Mouse (Mus musculus) megakaryocyte, embryonic 14.5 days (primary cell): ENCODE measurements around the gene Nup107. TPM values are rescaled to one million over a fixed set of nuclear protein-coding genes. Genes with fewer than 3 reads are reported as not detected.

Experiments used
- H3K27me3 ChIP-seq: replicated peaks from 2 replicates; pipeline ENCODE3; 2012; ENCODE audit warnings: inconsistent platforms
- H3K36me3 ChIP-seq: replicated peaks from 2 replicates; pipeline ENCODE3; 2012; ENCODE audit warnings: low read length, inconsistent platforms, mixed read lengths
- H3K4me1 ChIP-seq: 2 replicates; pipeline ENCODE4 v1.6.1; 2012; ENCODE audit warnings: inconsistent platforms
- H3K4me3 ChIP-seq: replicated peaks from 2 replicates; pipeline ENCODE3; 2012; ENCODE audit warnings: moderate library complexity, mild to moderate bottlenecking, inconsistent platforms
- H3K9me3 ChIP-seq: 2 replicates; pipeline ENCODE4 v1.6.1; 2012; ENCODE audit warnings: inconsistent platforms
- FLI1 ChIP-seq: IDR thresholded peaks from 2 replicates; pipeline ENCODE4 v1.6.1; 2012; ENCODE audit warnings: low read length, inconsistent platforms, mixed read lengths
- GATA1 ChIP-seq: IDR thresholded peaks from 3 replicates; pipeline ENCODE4 v1.6.1; 2012; ENCODE audit warnings: mixed read lengths, low read length, inconsistent platforms, borderline replicate concordance
- polyA plus RNA-seq: library from polyadenylated mRNA; stranded (reverse); fragments of >175 nt; gene quantifications from 2 replicates; pipeline ENCODE4 v1.2.3, GENCODE M21; 2012; ENCODE audit warnings: low replicate concordance; ENCODE audit not compliant: insufficient read depth

Gene Nup107
- polyA plus RNA-seq, 1 experiment, result 10.8 TPM

DNA sequence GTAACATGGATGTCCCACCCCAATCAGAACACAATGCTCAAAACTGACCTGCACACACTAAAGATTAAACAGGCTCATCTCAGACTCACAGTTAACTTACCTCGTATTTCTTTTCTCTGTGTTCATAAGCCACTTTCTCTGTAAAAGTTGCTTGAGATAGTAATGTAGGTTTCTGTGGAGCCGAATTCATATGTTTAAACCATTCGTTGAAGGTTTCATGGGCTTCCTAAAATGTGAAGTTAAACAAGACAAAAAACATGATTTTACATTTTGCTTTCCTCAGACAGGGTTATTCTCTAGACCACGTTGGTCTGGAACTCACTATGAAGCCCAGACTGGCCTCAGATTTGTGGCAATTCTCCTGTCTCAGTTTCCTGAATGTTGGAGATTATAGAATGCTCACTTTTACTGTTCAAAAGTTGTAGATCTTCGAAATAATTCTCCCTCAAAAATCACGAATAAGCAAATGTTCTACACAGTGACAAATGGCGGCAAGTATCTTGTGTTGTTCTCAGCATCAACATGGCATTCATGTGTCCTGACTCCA is 34.6 kb downstream of the Nup107 start:
- H3K27me3 ChIP-seq, result no peaks in the 10 kb centered on the region
- no peak overlapping the region for H3K4me3 ChIP-seq
- peaks cover 16% of the 10 kb centered on the region for H3K4me1 ChIP-seq
- H3K9me3 ChIP-seq, result no peaks in the 10 kb centered on the region
- H3K36me3 ChIP-seq, result peaks cover 95% of the 10 kb centered on the region
- no peak for TF ChIP-seq GATA1
- no peak for TF ChIP-seq FLI1

DNA sequence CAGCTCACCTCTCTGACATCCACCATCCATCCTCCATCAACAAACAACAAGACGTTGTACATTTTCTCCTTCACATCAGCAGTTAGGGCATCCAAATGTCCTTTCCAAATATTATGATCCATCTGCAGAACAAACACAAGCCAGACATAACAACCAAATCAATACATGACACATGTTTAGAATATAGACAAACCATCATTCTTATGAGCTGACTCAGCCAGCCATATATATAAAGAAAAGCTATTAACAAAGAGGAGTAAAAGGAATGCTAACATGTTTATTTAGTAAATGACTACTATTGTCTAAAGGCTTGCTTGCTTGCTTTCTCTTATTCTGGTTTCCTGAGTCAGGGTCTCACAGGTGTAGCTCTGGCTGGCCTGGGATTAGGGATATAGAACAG is 35.2 kb downstream of the Nup107 start:
- peaks cover 95% of the 10 kb centered on the region for H3K36me3 ChIP-seq
- TF ChIP-seq GATA1 (no peak), FLI1 (no peak)
- H3K27me3 ChIP-seq, result no peaks in the 10 kb centered on the region
- no peak overlapping the region for H3K4me3 ChIP-seq
- H3K9me3 ChIP-seq, result no peaks in the 10 kb centered on the region
- H3K4me1 ChIP-seq, result peaks cover 16% of the 10 kb centered on the region

DNA sequence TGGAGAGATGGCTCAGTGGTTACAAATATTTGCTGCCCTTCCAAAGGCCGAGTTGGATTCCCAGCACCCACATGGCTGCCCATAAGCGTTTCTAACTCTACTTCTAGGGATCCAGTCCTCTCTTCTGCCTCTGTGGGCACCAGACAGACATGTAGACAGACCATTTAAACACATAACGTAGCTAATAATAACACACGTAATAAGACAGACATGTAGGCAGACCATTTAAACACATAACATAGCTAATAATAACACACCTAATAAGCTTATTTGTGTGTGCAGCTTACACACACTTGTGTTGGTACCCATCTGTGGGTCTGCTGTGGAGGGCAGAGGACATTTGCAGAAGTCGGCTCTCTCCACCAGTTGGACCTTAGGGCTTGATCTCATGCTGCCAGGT is 35.7 kb downstream of the Nup107 start:
- Histone ChIP-seq H3K4me3 (no peak overlapping the region), H3K27me3 (no peaks in the 10 kb centered on the region), H3K4me1 (peaks cover 16% of the 10 kb centered on the region), H3K36me3 (peaks cover 95% of the 10 kb centered on the region), H3K9me3 (no peaks in the 10 kb centered on the region)
- no peak for TF ChIP-seq FLI1
- TF ChIP-seq GATA1, result no peak

DNA sequence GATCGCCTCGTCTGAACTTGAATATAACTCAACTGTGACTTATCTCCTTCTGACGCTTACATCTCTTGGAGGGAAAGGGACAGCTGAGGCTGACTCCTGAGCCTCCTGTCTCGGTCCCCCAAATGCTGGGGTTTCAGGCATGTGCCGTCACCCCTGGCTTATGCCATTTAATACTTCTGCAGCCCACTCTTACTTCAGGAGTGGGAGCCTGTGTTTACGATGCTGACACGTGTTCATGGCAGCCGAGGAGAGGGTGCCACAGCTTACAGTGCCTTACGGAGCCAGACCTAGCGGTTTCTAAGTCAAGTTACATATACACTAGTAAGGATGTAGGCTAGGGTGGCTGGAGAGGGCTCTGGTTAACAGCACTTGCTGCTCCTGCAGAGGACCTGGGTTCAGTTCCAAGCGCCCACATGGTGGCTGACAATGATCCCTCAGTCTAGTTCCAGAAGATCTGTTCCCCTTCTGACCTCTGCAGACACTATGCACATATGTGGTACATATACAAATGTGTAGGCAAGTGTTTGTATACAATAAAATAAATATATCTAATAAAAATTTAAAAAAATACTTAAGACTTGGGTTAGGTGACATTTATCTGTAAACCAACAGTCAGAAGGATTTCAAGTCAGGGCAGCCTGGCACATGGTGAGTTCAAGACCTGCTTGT is 36.6 kb downstream of the Nup107 start:
- TF ChIP-seq FLI1 (no peak), GATA1 (no peak)
- Histone ChIP-seq H3K4me3 (peak overlapping the region; percentile 39), H3K9me3 (no peaks in the 10 kb centered on the region), H3K36me3 (peaks cover 95% of the 10 kb centered on the region), H3K27me3 (no peaks in the 10 kb centered on the region), H3K4me1 (peaks cover 16% of the 10 kb centered on the region)

DNA sequence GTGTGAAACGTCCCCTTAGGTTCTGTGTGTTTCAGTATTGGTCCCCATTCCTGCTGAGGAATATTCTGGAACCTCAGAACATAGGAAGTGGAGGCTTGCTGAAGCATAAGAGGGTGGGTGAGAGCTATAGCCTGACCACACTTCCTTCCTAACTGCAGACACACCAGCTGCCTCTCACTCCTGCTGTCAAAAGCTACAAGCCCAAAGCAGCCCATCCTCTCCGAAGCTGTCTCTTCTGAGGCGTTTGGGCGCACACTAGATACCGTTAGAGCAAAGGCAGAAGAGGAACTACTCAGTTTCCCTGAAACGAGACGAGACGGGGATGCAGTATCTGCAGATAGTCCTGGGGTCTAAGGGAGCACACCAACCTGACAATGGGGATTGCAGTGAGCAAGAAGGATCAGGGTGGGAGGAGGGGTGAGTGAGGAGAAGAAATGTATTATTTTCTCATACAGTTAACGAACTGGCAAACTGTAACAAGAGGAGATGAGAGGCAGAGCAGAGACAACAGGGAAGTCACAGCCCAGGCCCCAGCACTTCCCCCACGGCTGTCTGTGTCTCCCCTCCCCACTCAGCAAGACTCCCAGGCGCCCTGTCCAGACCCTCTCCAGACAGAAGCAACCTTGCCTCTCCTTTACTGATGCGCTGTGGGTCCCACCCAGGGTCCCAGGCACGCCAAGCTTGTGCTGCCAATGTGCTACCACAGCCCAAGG is 37.3 kb downstream of the Nup107 start:
- peaks cover 94% of the 10 kb centered on the region for H3K36me3 ChIP-seq

DNA sequence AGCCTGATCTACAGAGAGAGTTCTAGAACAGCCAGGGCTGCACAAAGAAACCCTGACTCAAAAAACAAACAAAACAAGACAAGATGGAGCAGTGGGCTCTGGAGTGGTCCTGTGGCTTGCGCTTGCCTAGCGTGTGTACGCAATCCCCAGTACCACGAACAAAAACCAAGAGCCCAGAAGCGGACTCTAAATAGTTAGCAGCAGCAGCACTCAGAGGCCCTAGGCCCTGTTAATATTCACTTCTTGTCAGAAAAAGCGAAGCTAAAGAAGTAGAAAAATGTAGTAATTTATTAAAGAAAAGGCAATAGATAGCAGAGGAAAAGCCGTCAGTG is 37.9 kb downstream of the Nup107 start:
- TF ChIP-seq GATA1 (no peak), FLI1 (no peak)
- Histone ChIP-seq H3K36me3 (peaks cover 93% of the 10 kb centered on the region), H3K4me1 (peaks cover 16% of the 10 kb centered on the region), H3K4me3 (no peak overlapping the region), H3K27me3 (no peaks in the 10 kb centered on the region), H3K9me3 (peaks cover 7% of the 10 kb centered on the region)

More for the DNA sequence above, 37.3 kb downstream of the Nup107 start:
- Histone ChIP-seq H3K4me1 (peaks cover 16% of the 10 kb centered on the region), H3K27me3 (no peaks in the 10 kb centered on the region), H3K4me3 (peak overlapping the region; percentile 66), H3K9me3 (peaks cover under 1% of the 10 kb centered on the region; the same call in 1 of the 2 replicates)
- TF ChIP-seq FLI1 (no peak), GATA1 (no peak)

DNA sequence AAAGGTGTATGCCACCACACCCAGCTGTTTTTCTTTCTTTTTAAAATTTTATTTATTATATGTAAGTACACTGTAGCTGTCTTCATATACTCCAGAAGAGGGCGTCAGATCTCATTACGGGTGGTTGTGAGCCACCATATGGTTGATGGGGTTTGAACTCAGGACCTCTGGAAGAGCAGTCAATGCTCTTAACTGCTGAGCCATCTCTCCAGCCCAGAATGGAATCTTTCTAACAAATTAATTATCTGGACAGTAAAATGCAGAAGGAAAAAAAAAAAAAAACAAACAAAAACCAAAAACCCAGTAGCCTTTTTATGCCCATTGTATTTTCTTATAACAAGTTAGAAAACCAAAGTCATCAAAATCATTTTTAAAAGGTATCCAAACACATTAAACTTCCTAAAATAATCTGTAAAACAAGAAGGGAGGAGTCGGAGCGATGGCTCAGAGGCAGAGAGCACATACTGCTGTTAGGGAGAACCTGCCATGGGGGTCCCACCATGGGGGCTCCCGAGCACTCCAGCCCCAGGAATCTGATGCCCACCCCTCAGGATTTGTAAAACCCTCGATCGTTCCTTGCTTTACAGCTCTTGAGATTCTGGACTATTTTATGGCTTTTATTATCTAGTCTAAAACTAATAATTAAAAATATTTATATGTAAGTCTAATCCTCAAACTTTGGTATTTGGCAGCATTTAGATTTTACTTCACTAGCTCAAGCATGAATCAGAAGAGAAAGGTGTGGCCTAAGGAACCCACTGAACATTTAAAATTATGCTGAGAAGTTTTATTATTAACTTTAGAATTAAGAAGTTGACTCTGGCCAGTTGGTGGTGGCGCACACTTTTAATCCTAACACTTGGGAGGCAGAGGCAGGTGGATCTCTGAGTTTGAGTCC is 38.5 kb downstream of the Nup107 start:
- TF ChIP-seq GATA1 (no peak), FLI1 (no peak)
- Histone ChIP-seq H3K36me3 (peaks cover 93% of the 10 kb centered on the region), H3K4me1 (peaks cover 16% of the 10 kb centered on the region), H3K27me3 (no peaks in the 10 kb centered on the region), H3K9me3 (peaks cover 7% of the 10 kb centered on the region), H3K4me3 (no peak overlapping the region)

DNA sequence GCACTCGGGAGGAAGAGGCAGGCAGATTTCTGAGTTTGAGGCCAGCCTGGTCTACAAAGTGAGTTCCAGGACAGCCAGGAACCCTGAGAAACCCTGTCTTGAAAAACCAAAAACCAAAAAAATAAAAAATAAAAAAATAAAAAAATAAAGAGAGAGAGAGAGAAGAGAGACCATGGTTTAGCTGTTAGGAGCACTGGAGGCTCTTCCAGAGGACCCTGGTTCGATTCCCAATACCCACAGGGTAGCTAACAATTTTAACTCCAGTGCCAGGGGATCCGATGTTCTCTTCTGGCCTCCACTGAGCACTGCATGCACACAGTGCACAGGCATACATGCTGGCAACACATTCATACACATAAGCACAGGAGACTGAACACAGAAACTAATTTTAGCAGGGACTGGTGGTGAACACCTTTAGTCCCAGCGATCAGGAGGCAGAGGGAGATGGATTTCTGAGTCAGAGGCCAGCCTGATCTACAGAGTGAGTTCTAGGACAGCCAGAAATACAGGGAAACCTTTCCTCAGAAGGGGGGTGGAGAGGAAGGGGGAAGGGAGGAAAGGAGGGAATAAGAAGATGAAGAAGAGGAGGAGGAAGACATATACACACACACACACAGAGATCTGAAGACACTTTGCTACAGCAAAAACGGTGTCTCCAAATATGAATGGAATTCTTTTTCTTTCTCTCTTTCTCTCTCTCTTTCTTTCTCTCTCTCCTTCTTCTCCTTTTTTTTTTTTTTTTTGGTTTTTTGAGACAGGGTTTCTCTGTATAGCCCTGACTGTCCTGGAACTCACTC is 39.5 kb downstream of the Nup107 start:
- H3K36me3 ChIP-seq, result peaks cover 93% of the 10 kb centered on the region
- H3K4me1 ChIP-seq, result peaks cover 16% of the 10 kb centered on the region
- TF ChIP-seq GATA1 (no peak), FLI1 (no peak)
- peaks cover 7% of the 10 kb centered on the region for H3K9me3 ChIP-seq
- H3K4me3 ChIP-seq, result no peak overlapping the region
- H3K27me3 ChIP-seq, result no peaks in the 10 kb centered on the region

DNA sequence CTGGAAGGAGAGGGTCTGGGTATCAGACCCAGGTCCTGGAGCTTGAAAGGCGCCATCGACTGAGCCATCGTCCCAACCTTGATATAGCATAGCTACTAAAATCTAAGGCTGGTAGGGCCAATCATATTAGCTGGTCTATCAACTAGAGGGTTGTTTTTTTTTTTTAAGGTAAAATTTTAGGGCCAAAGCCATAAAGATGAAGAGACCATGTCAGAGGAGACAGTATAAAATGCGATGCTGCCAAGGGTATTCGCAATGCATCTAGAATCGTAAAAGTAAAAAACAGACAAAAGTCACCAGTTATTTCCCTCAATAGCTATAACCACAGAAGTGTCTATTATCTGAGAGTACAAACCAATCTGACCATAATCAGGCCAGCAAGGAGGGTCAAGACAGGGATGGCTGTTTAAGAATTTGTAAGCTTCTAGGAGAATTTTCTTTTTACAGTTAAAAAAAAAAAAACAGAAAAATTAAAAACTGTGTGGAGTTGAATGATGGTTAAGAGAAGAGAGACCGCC is 40.1 kb downstream of the Nup107 start:
- peaks cover 20% of the 10 kb centered on the region for H3K4me1 ChIP-seq
- no peak overlapping the region for H3K4me3 ChIP-seq
- H3K36me3 ChIP-seq, result peaks cover 90% of the 10 kb centered on the region
- TF ChIP-seq GATA1 (no peak), FLI1 (no peak)
- no peaks in the 10 kb centered on the region for H3K27me3 ChIP-seq
- H3K9me3 ChIP-seq, result peaks cover 7% of the 10 kb centered on the region
